Mouse (Mus musculus) embryonic facial prominence, embryonic 11.5 days (tissue): ENCODE results near the gene Raet1e. TPM values are rescaled to one million over a fixed set of nuclear protein-coding genes. Genes with fewer than 3 reads are reported as not detected.

ENCODE experiments used
- polyA plus RNA-seq: library from polyadenylated mRNA; unstranded; fragments of >200 nt; fragmentation: Nextera tagmentation; extraction: Ambion mirVana; gene quantifications from 2 replicates; pipeline ENCODE4 v1.2.1, GENCODE M21; 2014

Gene Raet1e
- polyA plus RNA-seq, 1 experiment from 2014 or later: 11.3 TPM

Other genes with a start within 250 kb of the Raet1e start
- not detected in 2 replicates for gene 4930444G20Rik, start 90.5 kb upstream of the Raet1e start, polyA plus RNA-seq
- 17.6 and 19.6 TPM in 2 replicates for gene E030030I06Rik, start 9.3 kb upstream of the Raet1e start, polyA plus RNA-seq
- gene H60b, start within 50 bp of the Raet1e start, polyA plus RNA-seq: 0.32 and 0.42 TPM in 2 replicates
- gene Raet1d, start 202.0 kb downstream of the Raet1e start, polyA plus RNA-seq: 26.9 and 27.2 TPM in 2 replicates